Mouse (Mus musculus) midbrain, embryonic 13.5 days (tissue): ENCODE measurements around the gene 1700029I15Rik. TPM values are rescaled to one million over a fixed set of nuclear protein-coding genes. Genes with fewer than 3 reads are reported as not detected.

Experiments used
- ATAC-seq: fragments of 200-750 bp; cut with Nextera tagmentation; 2 replicates; pipeline ENCODE4 v1.8.0; 2017; ENCODE audit warnings: mild to moderate bottlenecking, moderate TSS enrichment, moderate library complexity
- H3K27ac ChIP-seq: fragments of 300-500 bp; sonication (generic); 2 replicates; pipeline ENCODE4 v1.5.1; 2015; ENCODE audit warnings: inconsistent platforms, mild to moderate bottlenecking, moderate library complexity
- H3K27me3 ChIP-seq: fragments of 300-500 bp; sonication (generic); 2 replicates; pipeline ENCODE4 v1.6.1; 2015; ENCODE audit warnings: mild to moderate bottlenecking, inconsistent platforms
- H3K36me3 ChIP-seq: fragments of 300-500 bp; sonication (generic); 2 replicates; pipeline ENCODE4 v1.6.1; 2015; ENCODE audit warnings: mild to moderate bottlenecking, inconsistent platforms
- H3K4me1 ChIP-seq: fragments of 300-500 bp; sonication (generic); replicated peaks from 2 replicates; pipeline ENCODE4 v1.6.1; 2015; ENCODE audit warnings: inconsistent platforms
- H3K4me2 ChIP-seq: fragments of 300-500 bp; sonication (generic); replicated peaks from 2 replicates; pipeline ENCODE4 v1.6.1; 2015; ENCODE audit warnings: moderate library complexity, mild to moderate bottlenecking, inconsistent platforms
- H3K4me3 ChIP-seq: fragments of 300-500 bp; sonication (generic); replicated peaks from 2 replicates; pipeline ENCODE4 v1.5.1; 2015; ENCODE audit warnings: mild to moderate bottlenecking, inconsistent platforms
- H3K9ac ChIP-seq: fragments of 300-500 bp; sonication (generic); replicated peaks from 2 replicates; pipeline ENCODE4 v1.6.1; 2015; ENCODE audit warnings: mild to moderate bottlenecking, inconsistent platforms
- H3K9me3 ChIP-seq: fragments of 300-500 bp; sonication (generic); 2 replicates; pipeline ENCODE4 v1.6.1; 2016; ENCODE audit warnings: mild to moderate bottlenecking, inconsistent platforms
- WGBS: fragments of 180-500 bp; shearing (Covaris S2); methylation state at CpG from one replicate; pipeline ENCODE4 v1.1.7; 2015; 5-methylcytosine and 5-hydroxymethylcytosine counted together
- polyA plus RNA-seq: library from polyadenylated mRNA; unstranded; fragments of >200 nt; fragmentation: Nextera tagmentation; extraction: Ambion mirVana; gene quantifications from 2 replicates; pipeline ENCODE4 v1.2.1, GENCODE M21; 2015

1700029I15Rik gene
- polyA plus RNA-seq, 1 experiment from 2014 or later = 8.0 TPM

DNA sequence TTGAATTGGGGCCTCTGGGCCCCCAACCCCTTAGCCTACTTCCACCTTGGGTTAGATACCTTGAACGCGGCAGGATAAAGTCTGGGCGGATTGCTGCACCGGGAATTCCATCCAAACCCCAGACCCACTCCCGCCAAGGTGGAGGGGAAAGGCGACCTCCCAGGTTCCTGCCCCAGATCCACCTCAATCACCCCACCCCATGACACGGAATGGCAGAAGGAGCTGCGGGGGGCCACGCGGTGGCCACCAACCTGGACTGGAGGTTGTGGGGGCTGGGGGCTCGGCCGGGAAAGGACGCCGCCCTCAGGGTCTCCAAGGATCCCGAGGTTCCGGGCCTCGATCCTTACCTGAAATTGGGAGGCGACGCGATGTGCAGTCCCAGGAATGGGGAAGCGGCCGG, 18.3 kb downstream of the 1700029I15Rik start:
- Histone ChIP-seq H3K9ac (peak overlapping the region; percentile 93), H3K36me3 (peaks cover 26% of the 10 kb centered on the region), H3K27ac (peak overlapping the region; percentile 63), H3K9me3 (no peaks in the 10 kb centered on the region), H3K4me1 (peaks cover 56% of the 10 kb centered on the region), H3K4me3 (peak overlapping the region; percentile 66), H3K27me3 (no peaks in the 10 kb centered on the region), H3K4me2 (peak overlapping the region; percentile 77)
- 1% methylated on average over 22 of the region's 22 CpGs for whole genome bisulfite sequencing
- peak; percentile 9; the same call in 1 of the 2 replicates for ATAC-seq

GRCm38 (mm10) chr2:92401091-92401561, 18.8 kb downstream of the 1700029I15Rik start, which contains the start of gene Mapk8ip1:
Gene Mapk8ip1, minus strand, starts transcription at chr2:92401263.
- H3K9ac ChIP-seq = peak within 1 kb of the TSS; percentile 93
- no peaks in the 10 kb centered on the region for H3K27me3 ChIP-seq
- H3K27ac ChIP-seq = peak within 1 kb of the TSS; percentile 63
- H3K9me3 ChIP-seq = no peaks in the 10 kb centered on the region
- peak within 1 kb of the TSS; percentile 66 for H3K4me3 ChIP-seq
- H3K4me2 ChIP-seq = peak within 1 kb of the TSS; percentile 77
- 1% methylated on average over 48 of the region's 59 CpGs for WGBS
- H3K4me1 ChIP-seq = peaks cover 61% of the 10 kb centered on the region
- H3K36me3 ChIP-seq = peaks cover 30% of the 10 kb centered on the region
- ATAC-seq = peak; percentile 66

- Histone ChIP-seq H3K27me3 (no peaks in the 10 kb centered on the region), H3K4me3 (no peak overlapping the region), H3K9ac (no peak overlapping the region), H3K27ac (peak overlapping the region; percentile 53), H3K4me1 (peaks cover 48% of the 10 kb centered on the region), H3K4me2 (no peak overlapping the region), H3K36me3 (peaks cover 45% of the 10 kb centered on the region), H3K9me3 (no peaks in the 10 kb centered on the region)
- WGBS = 77% methylated on average over 4 of the region's 4 CpGs
- no peak for ATAC-seq
Observed at GRCm38 (mm10) chr2:92402591-92403326, 20.4 kb downstream of the 1700029I15Rik start.

DNA sequence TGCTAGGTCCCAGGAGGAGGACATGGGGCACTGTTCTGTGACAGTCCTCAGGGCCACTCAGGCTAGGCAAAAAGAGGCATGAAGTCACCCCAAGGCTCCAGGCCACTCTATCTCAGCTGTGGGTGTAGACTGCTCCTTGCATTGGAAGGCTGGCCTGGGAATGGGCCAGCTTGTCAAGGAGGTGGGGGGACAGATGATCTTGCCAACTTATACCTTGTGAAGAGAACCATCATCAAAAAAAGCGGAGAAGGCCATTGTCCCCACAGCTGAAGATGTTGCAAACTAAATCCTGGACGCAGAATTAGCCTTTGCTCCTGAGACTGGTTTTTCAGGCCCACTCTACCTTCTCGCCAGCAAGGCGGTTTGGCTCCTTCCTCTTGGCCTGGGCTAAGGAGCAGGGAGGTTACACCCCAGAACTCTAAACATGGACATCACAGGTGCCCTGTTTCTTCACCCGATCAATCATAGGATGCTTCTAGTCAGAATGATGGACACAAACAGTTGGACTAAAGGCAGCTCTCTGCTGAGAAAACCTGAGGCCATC, 21.5 kb downstream of the 1700029I15Rik start:
- Histone ChIP-seq H3K36me3 (peaks cover 56% of the 10 kb centered on the region), H3K27ac (no peak overlapping the region)
- WGBS = 93% methylated on average over 5 of the region's 5 CpGs

DNA sequence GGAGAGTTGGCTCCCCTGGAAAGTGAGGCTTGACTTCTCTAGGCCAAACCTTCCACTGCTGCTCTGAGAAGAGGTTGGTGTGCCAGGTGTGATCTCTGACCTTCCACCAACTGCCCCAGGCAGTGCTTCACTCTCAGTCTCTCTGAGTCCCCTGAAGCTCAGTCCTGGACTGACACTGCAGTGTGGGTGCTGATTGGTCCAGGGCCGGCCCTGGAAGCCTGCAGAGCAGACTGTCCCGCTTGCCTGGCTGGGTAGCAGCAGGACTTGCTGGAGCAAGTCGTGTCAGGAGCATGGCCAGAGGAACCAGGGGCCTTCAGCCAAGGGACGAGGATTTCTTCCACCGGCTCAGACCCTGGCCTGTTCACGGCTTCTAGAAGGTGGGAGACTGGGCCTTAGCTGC, 22.4 kb downstream of the 1700029I15Rik start:
- no peak overlapping the region for H3K4me2 ChIP-seq
- 0 out of 2 replicates have a peak overlapping the region, but pooled peaks have one; percentile 26 for H3K27ac ChIP-seq
- H3K36me3 ChIP-seq = peaks cover 64% of the 10 kb centered on the region

More for the DNA sequence above, 21.5 kb downstream of the 1700029I15Rik start:
- Histone ChIP-seq H3K4me1 (peaks cover 38% of the 10 kb centered on the region), H3K9ac (no peak overlapping the region), H3K9me3 (no peaks in the 10 kb centered on the region), H3K4me2 (no peak overlapping the region), H3K4me3 (no peak overlapping the region), H3K27me3 (no peaks in the 10 kb centered on the region)
- ATAC-seq = no peak

DNA sequence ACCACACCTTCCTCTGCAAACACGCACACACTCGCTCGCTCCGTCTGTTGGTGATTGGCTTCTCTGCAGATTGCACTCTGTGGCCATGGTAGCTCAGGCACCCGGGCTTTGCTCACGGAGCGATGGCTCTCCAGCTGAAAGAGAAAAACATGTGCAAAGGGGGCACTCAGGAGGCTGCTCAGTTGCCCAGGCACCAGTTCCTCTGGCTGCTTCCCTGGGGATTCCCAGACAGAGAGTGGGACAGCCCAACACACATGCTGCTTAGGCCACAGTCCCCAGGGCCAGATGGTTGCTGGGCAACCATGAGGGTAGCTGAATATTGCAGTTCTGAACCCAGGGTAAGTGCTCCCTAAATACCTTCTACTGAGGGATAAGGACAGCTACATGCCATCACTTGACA, 23.3 kb downstream of the 1700029I15Rik start:
- Histone ChIP-seq H3K9me3 (no peaks in the 10 kb centered on the region), H3K27ac (peak overlapping the region; percentile 26), H3K9ac (no peak overlapping the region), H3K27me3 (no peaks in the 10 kb centered on the region), H3K36me3 (peaks cover 74% of the 10 kb centered on the region), H3K4me2 (no peak overlapping the region), H3K4me1 (peaks cover 21% of the 10 kb centered on the region), H3K4me3 (no peak overlapping the region)
- 80% methylated on average over 7 of the region's 7 CpGs for WGBS
- ATAC-seq = no peak

More for the DNA sequence above, 22.4 kb downstream of the 1700029I15Rik start:
- no peak for ATAC-seq
- Histone ChIP-seq H3K9me3 (no peaks in the 10 kb centered on the region), H3K4me1 (peaks cover 29% of the 10 kb centered on the region), H3K9ac (0 out of 2 replicates have a peak overlapping the region, but pooled peaks have one; percentile 19), H3K27me3 (no peaks in the 10 kb centered on the region), H3K4me3 (no peak overlapping the region)
- 91% methylated on average over 6 of the region's 6 CpGs for whole genome bisulfite sequencing

- Histone ChIP-seq H3K27ac (no peak overlapping the region), H3K9ac (no peak overlapping the region), H3K27me3 (no peaks in the 10 kb centered on the region), H3K4me1 (peaks cover 10% of the 10 kb centered on the region), H3K4me2 (no peak overlapping the region), H3K36me3 (peaks cover 97% of the 10 kb centered on the region), H3K4me3 (no peak overlapping the region), H3K9me3 (no peaks in the 10 kb centered on the region)
- 92% methylated on average over 18 of the region's 18 CpGs for WGBS
- no peak for ATAC-seq
Observed at GRCm38 (mm10) chr2:92408309-92409045, 26.1 kb downstream of the 1700029I15Rik start.

DNA sequence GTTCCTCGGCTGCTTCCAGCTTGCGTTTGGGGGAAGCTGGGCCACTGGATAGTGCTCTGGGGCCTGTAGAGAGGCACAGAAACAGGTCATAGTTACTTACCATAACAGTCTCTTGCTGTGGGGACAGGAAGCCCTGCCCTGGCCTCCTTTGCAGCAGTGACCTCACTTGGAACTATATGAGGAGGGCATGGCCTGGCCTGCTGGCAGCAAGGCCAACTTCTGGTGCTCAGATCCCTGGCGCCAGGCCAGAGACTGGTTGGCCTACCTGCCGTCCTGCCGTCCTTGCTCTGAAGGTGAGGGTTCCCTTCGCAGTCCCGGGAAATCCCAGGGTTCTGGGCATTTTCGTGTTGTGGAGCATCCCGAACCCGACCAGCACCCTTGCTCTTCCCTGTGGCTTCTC, 29.4 kb downstream of the 1700029I15Rik start:
- Histone ChIP-seq H3K9ac (no peak overlapping the region), H3K36me3 (peaks cover 97% of the 10 kb centered on the region), H3K4me3 (no peak overlapping the region), H3K27ac (no peak overlapping the region), H3K27me3 (no peaks in the 10 kb centered on the region), H3K9me3 (no peaks in the 10 kb centered on the region), H3K4me1 (no peaks in the 10 kb centered on the region), H3K4me2 (no peak overlapping the region)
- ATAC-seq = no peak
- WGBS = 95% methylated on average over 10 of the region's 10 CpGs

GRCm38 (mm10) chr2:92421723-92422387, 39.5 kb downstream of the 1700029I15Rik start:
- WGBS = 94% methylated on average over 7 of the region's 7 CpGs

GRCm38 (mm10) chr2:92422388-92423135, 40.2 kb downstream of the 1700029I15Rik start:
- H3K27me3 ChIP-seq = no peaks in the 10 kb centered on the region
- H3K27ac ChIP-seq = no peak overlapping the region
- H3K4me1 ChIP-seq = peaks cover 44% of the 10 kb centered on the region
- no peak for ATAC-seq
- no peak overlapping the region for H3K4me3 ChIP-seq
- no peak overlapping the region for H3K4me2 ChIP-seq
- H3K9ac ChIP-seq = no peak overlapping the region
- no peaks in the 10 kb centered on the region for H3K9me3 ChIP-seq
- WGBS = 76% methylated on average over 10 of the region's 10 CpGs
- peaks cover 77% of the 10 kb centered on the region for H3K36me3 ChIP-seq

More at GRCm38 (mm10) chr2:92421723-92422387, 39.5 kb downstream of the 1700029I15Rik start:
- H3K9ac ChIP-seq = no peak overlapping the region
- H3K27ac ChIP-seq = no peak overlapping the region
- H3K4me1 ChIP-seq = peaks cover 38% of the 10 kb centered on the region
- H3K4me3 ChIP-seq = no peak overlapping the region
- ATAC-seq = no peak
- H3K27me3 ChIP-seq = no peaks in the 10 kb centered on the region
- no peaks in the 10 kb centered on the region for H3K9me3 ChIP-seq
- peaks cover 85% of the 10 kb centered on the region for H3K36me3 ChIP-seq
- no peak overlapping the region for H3K4me2 ChIP-seq

GRCm38 (mm10) chr2:92423156-92423555, 40.8 kb downstream of the 1700029I15Rik start:
- Histone ChIP-seq H3K36me3 (peaks cover 72% of the 10 kb centered on the region), H3K4me1 (peaks cover 50% of the 10 kb centered on the region), H3K9me3 (no peaks in the 10 kb centered on the region), H3K9ac (no peak overlapping the region), H3K4me2 (no peak overlapping the region), H3K27me3 (no peaks in the 10 kb centered on the region), H3K4me3 (no peak overlapping the region), H3K27ac (no peak overlapping the region)
- ATAC-seq = no peak
- 92% methylated on average over 9 of the region's 9 CpGs for WGBS
